Mouse (Mus musculus) megakaryocyte, embryonic 14.5 days (primary cell): ENCODE data around the gene Wdr66.

Source experiments
- FLI1 ChIP-seq: IDR thresholded peaks from 2 replicates; pipeline ENCODE4 v1.6.1; 2012; ENCODE audit warnings: low read length, inconsistent platforms, mixed read lengths
- GATA1 ChIP-seq: IDR thresholded peaks from 3 replicates; pipeline ENCODE4 v1.6.1; 2012; ENCODE audit warnings: mixed read lengths, low read length, inconsistent platforms, borderline replicate concordance

DNA sequence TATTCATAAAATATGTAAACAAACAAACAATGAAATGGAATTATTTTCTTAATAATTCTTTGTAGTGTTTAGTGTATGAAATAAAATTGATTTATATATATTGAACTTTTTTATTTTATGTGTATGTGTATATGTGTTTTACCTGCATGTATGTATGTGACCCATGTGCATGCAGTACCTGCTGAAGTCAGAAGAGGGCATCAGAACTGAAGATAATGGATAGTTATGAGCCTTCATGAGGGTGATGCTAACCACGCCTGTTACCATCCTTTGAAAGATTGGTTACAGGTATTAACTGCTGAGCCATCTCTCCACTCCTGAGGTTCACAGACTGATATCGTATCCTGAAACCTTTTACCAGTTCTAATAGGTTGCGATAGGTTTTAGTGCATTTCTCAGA is 68.2 kb downstream of the Wdr66 start:
- TF ChIP-seq GATA1: no peak
- no peak for TF ChIP-seq FLI1
